Mouse (Mus musculus) embryonic stem cell, embryonic (primary cell): ENCODE measurements around the gene Dph5.

ENCODE experiments used
- CTCF ChIA-PET, 4 experiments: fragments of 300-600 bp in 2 of 4; fragments of 350-600 bp in 2 of 4; sonication (Branson Sonifier 250); formaldehyde crosslinking; loops; one replicate each; lab custom pipeline; 2022; ENCODE audit warnings: inconsistent platforms in 2 of 4; lab: Charles Lee
- POLR2A ChIA-PET, 4 experiments: fragments of 300-600 bp in 2 of 4; fragments of 350-600 bp in 2 of 4; sonication (Branson Sonifier 250); formaldehyde crosslinking; loops; one replicate each; lab custom pipeline; 2022; ENCODE audit warnings: antibody characterized with exemption in 4 of 4, inconsistent platforms in 1 of 4; lab: Charles Lee

Gene Dph5

DNA sequence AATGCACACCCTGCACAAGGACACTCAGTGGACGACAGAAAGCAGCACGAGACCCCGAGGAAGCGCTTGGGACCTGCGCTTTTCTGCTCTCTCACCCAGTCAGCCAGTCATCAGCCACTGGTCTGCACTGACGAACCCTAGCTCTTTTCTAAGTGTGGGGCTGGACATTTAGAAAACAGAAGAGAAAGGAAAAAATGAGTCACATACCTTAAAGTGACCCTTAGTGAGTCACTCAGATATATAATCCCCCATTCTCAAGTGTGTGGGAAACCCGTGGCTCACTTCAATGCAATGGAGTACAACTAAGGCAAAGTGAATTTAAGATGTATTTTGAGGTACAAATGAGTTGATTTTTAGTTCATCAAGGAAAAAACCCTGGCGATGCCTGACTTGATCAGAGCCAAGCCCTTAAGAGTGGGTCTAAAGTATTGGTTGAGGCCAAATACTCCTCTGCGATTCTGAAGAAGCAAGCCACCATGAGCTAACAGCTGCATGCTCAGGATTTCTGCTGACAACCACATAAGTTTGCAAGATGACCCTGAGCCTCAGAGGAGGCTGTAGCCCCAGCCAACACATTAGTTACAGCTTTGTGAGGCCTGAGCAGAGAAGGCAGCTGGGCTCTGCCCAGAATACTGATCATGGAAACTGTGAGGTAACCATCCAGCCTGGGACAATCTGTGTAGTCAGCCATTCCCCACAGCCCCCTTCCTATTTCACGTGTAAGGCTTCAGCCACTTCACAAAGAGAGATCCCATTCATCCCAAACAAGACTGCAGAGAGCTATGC, 81.3 kb downstream of the Dph5 start:
- ChIA-PET CTCF (no interaction called here), POLR2A (interaction anchor here in 1 of 4 experiments (1.1 kb wide), 1 partner anchor 34 kb away, joined by 3 read pairs; no protein-coding TSS in a partner anchor)

DNA sequence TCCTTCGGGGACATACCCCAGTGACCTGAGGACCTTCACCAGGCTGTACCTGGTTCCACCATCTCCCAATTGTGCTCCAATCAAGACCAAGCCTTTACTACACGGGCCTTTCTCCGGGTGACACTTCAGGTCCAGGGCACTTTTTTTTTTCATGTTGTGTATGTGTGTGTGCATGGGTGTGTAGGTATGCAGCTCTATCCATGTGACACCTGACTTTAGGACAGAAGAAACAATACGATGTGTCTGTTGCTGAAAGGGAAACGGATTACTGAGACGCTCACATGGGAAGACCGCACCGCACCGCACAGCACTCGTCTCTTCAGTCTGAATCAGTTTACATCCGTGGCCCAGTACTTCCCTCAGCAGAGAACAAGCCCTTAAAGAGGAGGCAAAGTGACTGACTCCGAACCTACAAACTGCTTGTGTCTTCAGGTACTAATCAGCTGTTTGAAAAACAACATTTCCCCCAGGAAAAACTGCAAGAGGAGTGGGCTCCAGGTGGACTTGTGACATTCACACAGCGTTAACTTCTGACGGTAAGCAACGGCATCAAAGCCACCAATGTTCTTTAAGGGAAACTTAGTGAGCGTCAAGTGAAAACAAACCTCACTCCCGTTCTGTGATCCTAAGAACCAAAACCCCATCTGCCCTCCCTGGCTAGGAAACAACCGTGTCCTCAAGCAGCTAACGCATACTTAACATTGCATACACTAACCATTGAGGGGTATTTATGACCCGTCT, 83.6 kb downstream of the Dph5 start:
- POLR2A ChIA-PET, result no interaction called here
- CTCF ChIA-PET, result interaction anchor here in 1 of 4 experiments (0.6 kb wide), 1 partner anchor 362 kb away, joined by 3 read pairs; no protein-coding TSS in a partner anchor

DNA sequence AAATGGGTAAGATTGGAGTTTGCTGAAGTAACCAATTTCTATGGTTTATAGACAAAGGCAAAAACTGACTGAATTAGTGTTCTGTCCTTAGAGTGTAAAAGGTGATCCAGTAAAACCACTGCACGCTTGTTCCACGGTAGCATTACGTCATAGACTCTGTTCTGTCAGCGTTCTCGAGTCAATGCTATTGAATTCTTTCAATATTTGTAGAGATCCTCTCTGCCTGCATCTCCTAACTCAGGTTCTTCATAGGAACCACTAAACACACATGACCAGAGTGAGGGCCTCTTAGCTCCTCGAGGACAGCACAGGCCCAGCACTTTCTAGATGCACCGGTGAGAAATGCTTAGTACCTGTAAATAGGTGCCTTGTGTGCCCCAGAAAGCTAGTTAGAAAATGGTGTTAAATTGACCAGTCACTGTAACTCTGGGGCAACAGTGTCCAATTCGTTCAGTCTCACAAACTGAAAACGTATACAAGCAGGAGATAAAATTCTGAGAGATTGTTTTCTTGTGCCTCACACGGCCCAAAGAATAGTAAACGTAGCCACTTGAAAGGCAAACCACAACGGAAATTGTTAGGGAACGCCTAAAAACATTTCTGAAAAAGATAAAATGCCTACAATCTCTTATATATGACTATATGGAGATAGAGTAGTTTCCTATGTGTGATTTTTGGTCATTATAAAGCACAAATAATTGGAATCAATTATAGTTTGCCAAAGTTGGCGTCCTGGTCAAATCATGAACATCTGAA, 84.4 kb downstream of the Dph5 start:
- ChIA-PET POLR2A (interaction anchor here in 1 of 4 experiments (1.3 kb wide), 1 partner anchor 36 kb away, joined by 4 read pairs; the partner anchor contains the start of genes Extl2 and Slc30a7), CTCF (interaction anchor here in 2 of 4 experiments (0.6 to 0.8 kb wide), 3 partner anchors 245 to 361 kb away, joined by 3 read pairs; no protein-coding TSS in a partner anchor)

DNA sequence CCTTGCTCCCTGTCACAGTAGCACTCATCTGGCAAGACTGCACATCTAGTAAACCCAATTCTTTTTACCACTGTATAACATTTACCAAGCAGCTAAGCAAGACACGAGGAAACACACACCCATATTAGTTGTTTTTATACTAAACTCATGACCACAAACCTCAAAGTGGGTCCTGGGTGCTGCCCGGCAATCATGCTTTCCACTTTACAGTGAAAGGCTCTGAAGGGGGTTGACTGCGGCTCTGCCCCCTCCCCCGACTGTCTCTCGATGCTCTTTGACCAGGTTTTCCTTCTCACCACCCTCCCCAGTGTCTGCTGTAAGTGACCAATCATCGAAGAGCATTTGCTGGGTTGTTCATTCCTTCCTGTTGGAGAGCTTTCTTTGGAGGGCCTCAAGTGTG, 86.6 kb downstream of the Dph5 start:
- POLR2A ChIA-PET, result interaction anchor here in 1 of 4 experiments (1.0 to 1.1 kb wide), 2 partner anchors 17 to 26 kb away, joined by 3 read pairs; no protein-coding TSS in a partner anchor
- CTCF ChIA-PET, result no interaction called here

DNA sequence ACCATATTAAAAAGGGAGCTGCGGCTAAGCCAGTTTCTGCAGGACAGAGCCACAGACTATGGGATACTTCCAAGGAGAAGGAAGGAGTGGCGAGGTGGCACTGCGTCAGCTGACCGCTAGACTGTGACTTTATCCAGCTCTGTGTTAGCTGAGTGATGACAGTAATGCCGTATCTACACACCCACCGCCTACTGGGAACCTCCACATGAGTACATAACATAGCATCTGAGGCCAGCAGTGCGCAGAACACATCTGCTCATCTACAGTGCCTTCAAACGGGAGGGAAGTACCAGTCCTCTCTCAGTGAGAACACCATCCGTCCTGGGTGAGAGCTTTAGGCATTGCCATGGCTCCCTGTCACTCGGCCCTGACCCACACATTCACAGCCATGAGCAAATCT, 87.4 kb downstream of the Dph5 start:
- ChIA-PET POLR2A (interaction anchor here in 1 of 4 experiments (1.0 to 1.1 kb wide), 2 partner anchors 17 to 25 kb away, joined by 3 read pairs; no protein-coding TSS in a partner anchor), CTCF (no interaction called here)

DNA sequence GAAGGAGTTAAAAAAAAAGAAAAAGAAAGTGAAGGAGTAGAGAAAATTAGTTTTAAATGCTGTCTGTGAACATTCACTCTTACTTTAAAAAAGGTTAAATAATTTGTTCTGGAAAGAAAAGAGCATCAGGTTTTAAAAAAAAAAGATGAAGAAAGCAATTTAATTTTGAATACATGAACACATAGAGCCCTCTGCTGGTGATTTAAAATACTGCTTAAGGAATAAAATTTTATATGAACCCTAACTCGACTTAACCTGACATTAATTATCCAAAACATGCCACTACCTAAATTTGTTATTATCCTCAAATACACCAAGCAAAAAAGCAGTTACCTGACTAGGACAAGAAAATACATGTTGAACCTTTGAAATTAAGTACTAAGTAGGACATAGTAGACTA, 91.4 kb downstream of the Dph5 start:
- ChIA-PET CTCF (no interaction called here), POLR2A (interaction anchor here in 1 of 4 experiments (0.6 kb wide), 1 partner anchor 93 kb away, joined by 4 read pairs; no protein-coding TSS in a partner anchor)

DNA sequence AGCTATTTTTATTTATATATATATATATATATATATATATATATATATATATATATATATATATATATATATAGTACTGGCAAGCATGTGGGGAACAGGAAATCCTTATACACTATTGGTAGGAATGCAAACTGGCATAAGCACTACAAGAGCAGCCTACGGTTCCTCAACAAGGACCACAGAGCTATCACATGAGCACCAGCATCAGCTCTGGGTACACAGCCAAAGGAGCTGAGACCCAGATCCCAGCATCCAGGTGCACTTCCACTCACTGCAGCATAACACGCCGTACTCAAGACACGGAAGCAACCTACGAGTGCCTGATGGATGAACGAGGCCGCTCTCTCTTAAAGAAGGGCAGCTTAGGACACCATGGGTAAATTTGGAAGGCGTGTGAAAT, 95.6 kb downstream of the Dph5 start:
- POLR2A ChIA-PET, result no interaction called here
- CTCF ChIA-PET, result interaction anchor here in 2 of 4 experiments (0.6 to 0.8 kb wide), 2 partner anchors 290 to 322 kb away, joined by 3 read pairs; no protein-coding TSS in a partner anchor
